Mouse (Mus musculus) hindbrain, embryonic 10.5 days (tissue): ENCODE results near the gene Disp1. TPM values are rescaled to one million over a fixed set of nuclear protein-coding genes. Genes with fewer than 3 reads are reported as not detected.

ENCODE experiments used
- DNase-seq: peaks from one replicate; pipeline ENCODE4 v3.0.0-alpha.2; 2017; ENCODE audit warnings: low spot score
- H3K27ac ChIP-seq: fragments of 300-500 bp; sonication (generic); 2 replicates; pipeline ENCODE4 v1.5.1; 2016; ENCODE audit warnings: mild to moderate bottlenecking, moderate library complexity
- H3K27me3 ChIP-seq: fragments of 300-500 bp; sonication (generic); 2 replicates; pipeline ENCODE4 v1.6.1; 2016; ENCODE audit warnings: mild to moderate bottlenecking; ENCODE audit not compliant: poor library complexity, insufficient read depth, severe bottlenecking
- H3K36me3 ChIP-seq: fragments of 300-500 bp; sonication (generic); 2 replicates; pipeline ENCODE4 v1.6.1; 2016; ENCODE audit warnings: mild to moderate bottlenecking, moderate library complexity
- H3K4me1 ChIP-seq: fragments of 300-500 bp; sonication (generic); replicated peaks from 2 replicates; pipeline ENCODE4 v1.6.1; 2016; ENCODE audit warnings: mild to moderate bottlenecking
- H3K4me3 ChIP-seq: fragments of 300-500 bp; sonication (generic); 2 replicates; pipeline ENCODE4 v1.5.1; 2016; ENCODE audit warnings: mild to moderate bottlenecking, moderate library complexity
- H3K9me3 ChIP-seq: fragments of 300-500 bp; sonication (generic); 2 replicates; pipeline ENCODE4 v1.6.1; 2016; ENCODE audit warnings: mild to moderate bottlenecking, moderate library complexity
- WGBS: fragments of 180-500 bp; shearing (Covaris S2); methylation state at CpG from one replicate; pipeline ENCODE4 v1.1.7; 2016; 5-methylcytosine and 5-hydroxymethylcytosine counted together
- polyA plus RNA-seq: library from polyadenylated mRNA; unstranded; fragments of >200 nt; fragmentation: Nextera tagmentation; extraction: Ambion mirVana; gene quantifications from 2 replicates; pipeline ENCODE4 v1.2.1, GENCODE M21; 2016

Gene Disp1
- polyA plus RNA-seq, 1 experiment from 2014 or later = 13.0 TPM

DNA sequence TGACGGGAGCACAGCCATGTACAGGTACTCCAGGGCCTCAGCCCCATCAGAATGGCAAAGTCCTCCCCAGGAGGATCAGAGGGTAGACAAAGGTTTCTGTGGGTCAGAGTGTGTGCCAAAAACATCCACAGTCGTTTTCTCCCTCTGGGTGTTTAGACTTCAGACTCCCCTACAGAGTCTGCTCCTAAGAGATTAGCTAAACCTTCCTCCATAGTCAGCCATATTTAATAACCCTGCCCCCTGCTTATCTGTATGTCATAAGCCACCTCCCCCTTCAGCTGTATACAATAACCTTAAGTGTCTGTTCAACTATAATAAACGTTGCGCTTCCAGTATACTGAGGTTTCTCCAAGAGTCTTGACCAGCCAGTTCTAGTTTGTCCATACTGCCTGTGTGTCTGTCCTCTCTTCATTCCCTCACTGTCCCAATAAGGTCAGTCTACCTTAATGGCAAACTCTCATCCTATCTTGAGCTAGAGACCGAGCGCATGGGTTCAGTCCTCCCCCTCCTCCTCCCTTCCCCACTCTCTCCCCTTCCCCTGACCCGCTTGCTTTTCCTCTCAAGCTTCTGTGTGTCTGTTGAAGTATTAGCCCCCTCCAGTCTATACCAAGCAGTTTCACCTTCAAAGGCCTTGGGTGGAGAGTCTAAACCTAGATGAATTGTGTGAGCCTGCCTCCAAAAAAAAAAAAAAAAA, 11.8 kb upstream of the Disp1 start:
- Histone ChIP-seq H3K4me3 (no peak overlapping the region), H3K27me3 (no peaks in the 10 kb centered on the region), H3K36me3 (no peaks in the 10 kb centered on the region), H3K9me3 (no peaks in the 10 kb centered on the region), H3K27ac (no peak overlapping the region), H3K4me1 (peaks cover 11% of the 10 kb centered on the region)
- no peak for DNase-seq
- 83% methylated on average over 7 of the region's 7 CpGs for WGBS

GRCm38 (mm10) chr1:183227469-183227868, 6.1 kb upstream of the Disp1 start:
- DNase-seq = no peak
- H3K27ac ChIP-seq = no peak overlapping the region
- no peak overlapping the region for H3K4me3 ChIP-seq
- peaks cover 17% of the 10 kb centered on the region for H3K4me1 ChIP-seq
- H3K9me3 ChIP-seq = no peaks in the 10 kb centered on the region
- WGBS = 87% methylated on average over 7 of the region's 7 CpGs
- no peaks in the 10 kb centered on the region for H3K27me3 ChIP-seq
- H3K36me3 ChIP-seq = no peaks in the 10 kb centered on the region

GRCm38 (mm10) chr1:183219021-183219420, 2.3 kb downstream of the Disp1 start:
- Histone ChIP-seq H3K9me3 (no peaks in the 10 kb centered on the region), H3K27me3 (no peaks in the 10 kb centered on the region), H3K4me3 (no peak overlapping the region), H3K4me1 (peaks cover 19% of the 10 kb centered on the region), H3K36me3 (0 out of 2 replicates have a peak, but pooled peaks cover 5% of the 10 kb centered on the region), H3K27ac (no peak overlapping the region)
- 90% methylated on average over 6 of the region's 6 CpGs for WGBS
- no peak for DNase-seq

GRCm38 (mm10) chr1:183216691-183217090, 4.6 kb downstream of the Disp1 start:
- no peak for DNase-seq
- Histone ChIP-seq H3K36me3 (0 out of 2 replicates have a peak, but pooled peaks cover 5% of the 10 kb centered on the region), H3K27me3 (no peaks in the 10 kb centered on the region), H3K27ac (no peak overlapping the region), H3K4me3 (no peak overlapping the region), H3K9me3 (no peaks in the 10 kb centered on the region), H3K4me1 (peaks cover 19% of the 10 kb centered on the region)
- WGBS = 92% methylated on average over 4 of the region's 4 CpGs

DNA sequence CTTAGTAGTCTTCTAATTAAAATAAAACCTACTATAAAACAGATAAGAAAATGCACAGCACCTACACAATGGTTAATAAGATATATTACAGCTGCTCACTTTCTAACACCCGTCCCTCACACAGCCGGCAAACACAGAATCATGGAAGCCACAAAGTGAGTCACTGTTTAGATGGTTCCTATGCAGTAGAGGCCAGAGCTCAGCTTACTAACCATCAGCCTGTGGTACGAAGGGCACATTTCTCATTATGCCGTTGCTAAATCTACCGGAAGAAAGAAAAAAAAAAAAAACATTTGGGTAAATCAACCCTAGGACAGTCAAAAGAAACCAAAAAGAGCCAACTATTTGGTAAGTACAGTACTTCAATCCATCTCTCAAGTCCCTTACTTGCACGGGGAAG, 5.6 kb downstream of the Disp1 start:
- no peak for DNase-seq
- Histone ChIP-seq H3K4me1 (peaks cover 10% of the 10 kb centered on the region), H3K9me3 (no peaks in the 10 kb centered on the region), H3K4me3 (no peak overlapping the region), H3K27me3 (no peaks in the 10 kb centered on the region), H3K36me3 (0 out of 2 replicates have a peak, but pooled peaks cover 5% of the 10 kb centered on the region), H3K27ac (no peak overlapping the region)
- WGBS = 94% methylated on average over 6 of the region's 6 CpGs

GRCm38 (mm10) chr1:183213850-183214249, 7.5 kb downstream of the Disp1 start:
- WGBS = 97% methylated on average over 6 of the region's 6 CpGs
- no peak for DNase-seq
- Histone ChIP-seq H3K27me3 (no peaks in the 10 kb centered on the region), H3K4me1 (no peaks in the 10 kb centered on the region), H3K4me3 (no peak overlapping the region), H3K9me3 (no peaks in the 10 kb centered on the region), H3K27ac (no peak overlapping the region), H3K36me3 (0 out of 2 replicates have a peak, but pooled peaks cover 4% of the 10 kb centered on the region)

DNA sequence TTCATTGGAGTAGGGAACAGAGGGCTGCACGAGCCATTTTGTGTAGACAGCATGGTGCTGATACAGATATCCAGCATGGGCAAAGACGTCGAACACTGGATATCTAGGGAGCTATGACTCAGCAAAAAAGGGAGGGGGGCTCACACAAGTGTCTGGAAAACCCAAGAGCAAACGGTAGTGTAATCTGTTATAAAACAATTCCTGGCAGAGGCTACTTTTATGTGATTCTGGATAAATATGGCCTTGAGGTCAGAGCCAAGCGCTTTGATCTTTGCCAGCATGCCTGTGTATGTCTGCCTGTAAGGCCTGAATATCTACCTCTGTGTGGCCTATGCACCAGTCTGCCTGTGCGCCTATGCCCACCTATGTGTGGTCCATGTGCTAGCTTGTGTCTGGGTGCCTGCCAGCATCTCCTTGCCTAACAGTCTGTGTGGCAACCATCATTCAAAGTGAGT, 8.5 kb downstream of the Disp1 start:
- Histone ChIP-seq H3K27me3 (no peaks in the 10 kb centered on the region), H3K4me3 (no peak overlapping the region), H3K9me3 (no peaks in the 10 kb centered on the region), H3K4me1 (no peaks in the 10 kb centered on the region), H3K27ac (no peak overlapping the region), H3K36me3 (0 out of 2 replicates have a peak, but pooled peaks cover 4% of the 10 kb centered on the region)
- DNase-seq = no peak
- WGBS = 88% methylated on average over 6 of the region's 6 CpGs

- Histone ChIP-seq H3K4me1 (no peaks in the 10 kb centered on the region), H3K4me3 (no peak overlapping the region), H3K9me3 (no peaks in the 10 kb centered on the region), H3K36me3 (0 out of 2 replicates have a peak, but pooled peaks cover 4% of the 10 kb centered on the region), H3K27ac (no peak overlapping the region), H3K27me3 (no peaks in the 10 kb centered on the region)
- 90% methylated on average over 8 of the region's 8 CpGs for WGBS
- DNase-seq = no peak
Observed at GRCm38 (mm10) chr1:183210115-183210514, 11.2 kb downstream of the Disp1 start.

GRCm38 (mm10) chr1:183207623-183208022, 13.7 kb downstream of the Disp1 start:
- H3K27me3 ChIP-seq = no peaks in the 10 kb centered on the region
- H3K9me3 ChIP-seq = no peaks in the 10 kb centered on the region
- no peak overlapping the region for H3K27ac ChIP-seq
- H3K4me3 ChIP-seq = no peak overlapping the region
- 93% methylated on average over 6 of the region's 6 CpGs for WGBS
- no peaks in the 10 kb centered on the region for H3K4me1 ChIP-seq
- 0 out of 2 replicates have a peak, but pooled peaks cover 4% of the 10 kb centered on the region for H3K36me3 ChIP-seq
- no peak for DNase-seq

- no peak overlapping the region for H3K4me3 ChIP-seq
- no peaks in the 10 kb centered on the region for H3K9me3 ChIP-seq
- H3K36me3 ChIP-seq = 0 out of 2 replicates have a peak, but pooled peaks cover 4% of the 10 kb centered on the region
- DNase-seq = no peak
- WGBS = 90% methylated on average over 3 of the region's 3 CpGs
- H3K4me1 ChIP-seq = no peaks in the 10 kb centered on the region
- H3K27me3 ChIP-seq = no peaks in the 10 kb centered on the region
- no peak overlapping the region for H3K27ac ChIP-seq
Observed at GRCm38 (mm10) chr1:183207141-183207540, 14.2 kb downstream of the Disp1 start.

DNA sequence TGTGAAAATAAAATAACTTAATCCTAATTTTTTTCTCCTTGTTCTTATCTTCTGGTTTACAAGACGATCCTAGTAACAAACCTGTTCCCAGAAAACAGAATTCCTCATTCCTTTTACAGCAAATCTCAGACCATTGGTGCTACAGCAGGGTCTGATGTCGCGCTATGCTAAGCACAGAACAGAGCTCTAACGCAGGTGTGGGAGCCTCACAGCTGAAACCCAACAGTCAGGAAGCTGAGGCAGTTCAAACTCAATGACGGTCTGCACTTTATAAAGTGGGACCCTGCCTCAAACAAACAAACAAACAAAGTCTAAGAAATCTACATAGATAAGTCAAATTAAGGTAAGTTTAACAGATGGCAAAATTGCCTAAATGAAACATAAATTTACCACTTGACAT, 20.4 kb downstream of the Disp1 start:
- DNase-seq = no peak
- H3K27ac ChIP-seq = no peak overlapping the region
- no peaks in the 10 kb centered on the region for H3K27me3 ChIP-seq
- H3K4me3 ChIP-seq = no peak overlapping the region
- H3K36me3 ChIP-seq = 0 out of 2 replicates have a peak, but pooled peaks cover 5% of the 10 kb centered on the region
- WGBS = 94% methylated on average over 5 of the region's 5 CpGs
- no peaks in the 10 kb centered on the region for H3K9me3 ChIP-seq
- no peaks in the 10 kb centered on the region for H3K4me1 ChIP-seq

- H3K27ac ChIP-seq = no peak overlapping the region
- 93% methylated on average over 18 of the region's 18 CpGs for WGBS
Observed at GRCm38 (mm10) chr1:183194763-183195162, 26.6 kb downstream of the Disp1 start.

DNA sequence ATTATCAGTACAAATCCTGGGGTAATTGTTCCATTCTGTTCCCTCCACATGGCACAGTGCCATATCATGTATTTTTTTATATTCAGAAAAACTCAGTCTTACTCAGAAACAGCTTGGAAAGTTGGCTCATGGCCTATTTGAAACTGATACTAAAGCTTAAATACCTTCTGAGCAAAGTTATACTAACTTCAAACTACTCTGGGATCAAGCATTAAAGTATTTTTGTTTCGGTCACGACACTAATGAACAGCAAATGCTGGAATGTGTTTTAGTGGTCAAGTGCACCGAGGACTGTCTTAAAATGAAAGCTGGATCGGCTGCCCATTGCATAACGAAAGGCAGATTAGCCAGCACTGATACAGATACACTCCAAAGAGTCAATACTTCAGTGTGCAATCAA, 27.2 kb downstream of the Disp1 start:
- Histone ChIP-seq H3K9me3 (no peaks in the 10 kb centered on the region), H3K27ac (no peak overlapping the region), H3K36me3 (no peaks in the 10 kb centered on the region), H3K27me3 (no peaks in the 10 kb centered on the region), H3K4me1 (peaks cover 25% of the 10 kb centered on the region), H3K4me3 (no peak overlapping the region)
- 82% methylated on average over 5 of the region's 5 CpGs for WGBS
- DNase-seq = no peak

More at GRCm38 (mm10) chr1:183194763-183195162, 26.6 kb downstream of the Disp1 start:
- Histone ChIP-seq H3K36me3 (no peaks in the 10 kb centered on the region), H3K4me3 (no peak overlapping the region), H3K9me3 (no peaks in the 10 kb centered on the region), H3K4me1 (peaks cover 19% of the 10 kb centered on the region), H3K27me3 (no peaks in the 10 kb centered on the region)
- DNase-seq = no peak
